Mouse (Mus musculus) embryo, embryonic 11.5 days (tissue): Measurements from ENCODE around the gene H2-T24.
A peak's percentile ranks its signal among the peaks of the same experiment; 100 is the strongest.
"Not testable (repeated sequence)": the region's sequence is repeated elsewhere in the genome, so short reads cannot be mapped to it uniquely, and the experiment has no call there.

Experiments
- DNase-seq: peaks from one replicate; pipeline ENCODE4 v3.0.0-alpha.2; 2012; ENCODE audit warnings: low read depth, low spot score

The H2-T24 gene

GRCm38 (mm10) chr17:36020191-36021073 is at the start of gene H2-T24:
Gene H2-T24, minus strand, starts transcription at chr17:36020560.
- no peak for DNase-seq

- peak; percentile 81 for DNase-seq
These were observed 40.5 kb upstream of the H2-T24 start for GRCm38 (mm10) chr17:36060829-36061228.

GRCm38 (mm10) chr17:36058362-36058761 is 38.0 kb upstream of the H2-T24 start, which contains the start of gene Gm11127:
Gene Gm11127, minus strand, starts transcription at chr17:36058371.
- DNase-seq: not testable (repeated sequence)

GRCm38 (mm10) chr17:36057927-36058326 is 37.6 kb upstream of the H2-T24 start:
- not testable (repeated sequence) for DNase-seq

- no peak for DNase-seq
These were observed 22.9 kb upstream of the H2-T24 start for GRCm38 (mm10) chr17:36043286-36043685.

- peak; percentile 47 for DNase-seq
These were observed 22.3 kb upstream of the H2-T24 start, which contains the start of the genes H2-T22 and Gm6034 for GRCm38 (mm10) chr17:36042610-36043169. Gene H2-T22, minus strand, starts transcription at chr17:36042747. Gene Gm6034, plus strand, starts transcription at chr17:36042961.

GRCm38 (mm10) chr17:36042055-36042454 is 21.7 kb upstream of the H2-T24 start:
- not testable (repeated sequence) for DNase-seq

GRCm38 (mm10) chr17:36040604-36041003 is 20.2 kb upstream of the H2-T24 start:
- not testable (repeated sequence) for DNase-seq

- DNase-seq: not testable (repeated sequence)
These were observed 15.8 kb upstream of the H2-T24 start for GRCm38 (mm10) chr17:36036126-36036525.

- DNase-seq: not testable (repeated sequence)
These were observed 14.8 kb upstream of the H2-T24 start for GRCm38 (mm10) chr17:36035010-36035638.

GRCm38 (mm10) chr17:36034524-36034923 is 14.2 kb upstream of the H2-T24 start:
- not testable (repeated sequence) for DNase-seq

- DNase-seq: not testable (repeated sequence)
These were observed 12.1 kb upstream of the H2-T24 start, which contains the start of gene H2-T23 for GRCm38 (mm10) chr17:36032351-36032875. Gene H2-T23, minus strand, starts transcription at chr17:36032855.

GRCm38 (mm10) chr17:36031583-36032331 is 11.4 kb upstream of the H2-T24 start:
- DNase-seq: not testable (repeated sequence)

- not testable (repeated sequence) for DNase-seq
These were observed 10.6 kb upstream of the H2-T24 start for GRCm38 (mm10) chr17:36030703-36031582.

GRCm38 (mm10) chr17:36030046-36030702 is 9.8 kb upstream of the H2-T24 start:
- not testable (repeated sequence) for DNase-seq

- DNase-seq: no peak
These were observed 8.7 kb upstream of the H2-T24 start for GRCm38 (mm10) chr17:36028879-36029619.

GRCm38 (mm10) chr17:36027663-36028062 is 7.3 kb upstream of the H2-T24 start:
- no peak for DNase-seq

GRCm38 (mm10) chr17:36025901-36026300 is 5.5 kb upstream of the H2-T24 start:
- DNase-seq: no peak

- DNase-seq: no peak
These were observed 4.8 kb upstream of the H2-T24 start for GRCm38 (mm10) chr17:36025197-36025596.
